Mouse (Mus musculus): ENCODE results near the gene Gm10563. TPM values are rescaled to one million over a fixed set of nuclear protein-coding genes. Genes with fewer than 3 reads are reported as not detected.

The Gm10563 gene
- polyA plus RNA-seq, 1 experiment from 2014 or later, result not detected

DNA sequence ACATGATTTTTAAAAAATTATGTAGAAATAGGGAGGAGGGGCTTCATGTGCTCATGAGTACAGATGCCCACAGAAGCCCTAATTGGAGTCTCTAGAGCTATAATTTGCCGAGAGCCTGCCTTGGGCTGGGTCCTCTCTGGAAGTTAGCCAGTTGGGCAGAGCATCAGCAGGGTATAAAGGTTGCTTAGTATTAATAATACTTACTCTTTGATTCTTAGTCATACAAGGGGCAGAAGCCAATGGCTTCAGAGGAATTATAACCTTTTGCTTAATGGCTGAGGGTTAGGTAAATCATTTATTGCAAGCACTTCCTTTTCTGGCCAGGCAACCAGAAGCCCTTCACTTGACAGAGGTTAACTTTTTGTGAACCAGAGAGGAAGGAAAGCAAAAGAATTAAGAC is 1.7 kb downstream of the Gm10563 start:
- no peaks in the 10 kb centered on the region for H3K9me3 ChIP-seq (ENCODE audit: control insufficient read depth, low read length)
- ATAC-seq (ENCODE audit: low read depth), result no peak
- no peaks in the 10 kb centered on the region for H3K4me1 ChIP-seq (ENCODE audit: control insufficient read depth, insufficient read depth, low read length)
- no peak overlapping the region for H3K27ac ChIP-seq (ENCODE audit: low read depth, low read length)
- no peak overlapping the region for H3K9ac ChIP-seq (replicated peaks; ENCODE audit: low read depth, low read length)
- H3K4me3 ChIP-seq (ENCODE audit: low read depth, low read length), result no peak overlapping the region
- peaks cover 58% of the 10 kb centered on the region for H3K36me3 ChIP-seq (ENCODE audit: control insufficient read depth, insufficient read depth, low read length)
- H3K27me3 ChIP-seq (ENCODE audit: control insufficient read depth, insufficient read depth, low read length), result no peaks in the 10 kb centered on the region
- 97% methylated on average over 1 of the region's 1 CpGs for WGBS
- no peak overlapping the region for H3K4me2 ChIP-seq (ENCODE audit: low read depth, low read length)

DNA sequence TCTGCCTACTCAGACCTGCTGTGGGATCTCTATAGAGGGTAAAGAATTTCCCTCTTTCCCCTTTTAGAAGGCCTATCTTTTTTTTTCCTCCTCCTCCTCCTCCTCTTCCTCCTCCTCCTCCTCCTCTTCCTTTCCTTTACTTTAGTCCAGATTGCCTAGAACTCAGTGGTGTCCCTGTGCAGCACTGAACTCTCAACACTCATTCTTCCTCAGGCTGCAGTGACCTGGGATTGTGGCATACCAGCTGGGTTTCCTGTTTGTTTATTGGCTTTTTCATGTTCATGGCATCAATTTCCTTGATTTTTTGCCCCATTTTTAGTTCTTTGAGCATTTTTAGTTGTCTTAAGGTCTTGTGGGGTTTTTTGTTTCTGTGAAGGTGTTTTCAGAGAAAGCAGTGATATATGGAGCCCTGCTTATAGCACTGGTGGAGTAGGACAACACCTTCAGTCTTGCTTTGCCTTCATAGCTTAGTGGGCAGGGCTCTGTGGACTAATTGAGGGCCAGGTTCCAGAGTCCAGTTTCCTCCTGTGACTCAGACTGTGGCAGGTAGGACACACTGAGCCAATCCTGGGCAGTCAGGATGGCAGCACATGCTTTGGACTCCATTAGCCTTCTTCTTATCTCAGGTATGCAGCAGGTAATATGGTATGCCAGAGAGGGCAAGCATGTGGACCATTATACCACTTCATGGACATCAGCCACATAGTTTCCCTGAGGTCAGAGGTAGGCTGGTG is 9.3 kb downstream of the Gm10563 start:
- no peak overlapping the region for H3K4me2 ChIP-seq (ENCODE audit: low read depth, low read length)
- no peak overlapping the region for H3K4me3 ChIP-seq (ENCODE audit: low read depth, low read length)
- H3K9me3 ChIP-seq (ENCODE audit: control insufficient read depth, low read length), result no peaks in the 10 kb centered on the region
- no peaks in the 10 kb centered on the region for H3K4me1 ChIP-seq (ENCODE audit: control insufficient read depth, insufficient read depth, low read length)
- H3K9ac ChIP-seq (replicated peaks; ENCODE audit: low read depth, low read length), result no peak overlapping the region
- ATAC-seq (ENCODE audit: low read depth), result no peak
- peaks cover 63% of the 10 kb centered on the region for H3K36me3 ChIP-seq (ENCODE audit: control insufficient read depth, insufficient read depth, low read length)
- H3K27ac ChIP-seq (ENCODE audit: low read depth, low read length), result no peak overlapping the region
- no peaks in the 10 kb centered on the region for H3K27me3 ChIP-seq (ENCODE audit: control insufficient read depth, insufficient read depth, low read length)

- Histone ChIP-seq H3K4me1 (ENCODE audit: control insufficient read depth, insufficient read depth, low read length) (peaks cover 3% of the 10 kb centered on the region; the same call in 1 of the 2 replicates), H3K27ac (ENCODE audit: low read depth, low read length) (no peak overlapping the region), H3K36me3 (ENCODE audit: control insufficient read depth, insufficient read depth, low read length) (peaks cover 53% of the 10 kb centered on the region), H3K4me2 (ENCODE audit: low read depth, low read length) (no peak overlapping the region), H3K27me3 (ENCODE audit: control insufficient read depth, insufficient read depth, low read length) (no peaks in the 10 kb centered on the region), H3K4me3 (ENCODE audit: low read depth, low read length) (no peak overlapping the region), H3K9ac (replicated peaks; ENCODE audit: low read depth, low read length) (no peak overlapping the region), H3K9me3 (ENCODE audit: control insufficient read depth, low read length) (no peaks in the 10 kb centered on the region)
- 92% methylated on average over 6 of the region's 6 CpGs for WGBS
- ATAC-seq (ENCODE audit: low read depth), result no peak
Measured at GRCm38 (mm10) chr4:155630267-155630666, 14.9 kb downstream of the Gm10563 start.

DNA sequence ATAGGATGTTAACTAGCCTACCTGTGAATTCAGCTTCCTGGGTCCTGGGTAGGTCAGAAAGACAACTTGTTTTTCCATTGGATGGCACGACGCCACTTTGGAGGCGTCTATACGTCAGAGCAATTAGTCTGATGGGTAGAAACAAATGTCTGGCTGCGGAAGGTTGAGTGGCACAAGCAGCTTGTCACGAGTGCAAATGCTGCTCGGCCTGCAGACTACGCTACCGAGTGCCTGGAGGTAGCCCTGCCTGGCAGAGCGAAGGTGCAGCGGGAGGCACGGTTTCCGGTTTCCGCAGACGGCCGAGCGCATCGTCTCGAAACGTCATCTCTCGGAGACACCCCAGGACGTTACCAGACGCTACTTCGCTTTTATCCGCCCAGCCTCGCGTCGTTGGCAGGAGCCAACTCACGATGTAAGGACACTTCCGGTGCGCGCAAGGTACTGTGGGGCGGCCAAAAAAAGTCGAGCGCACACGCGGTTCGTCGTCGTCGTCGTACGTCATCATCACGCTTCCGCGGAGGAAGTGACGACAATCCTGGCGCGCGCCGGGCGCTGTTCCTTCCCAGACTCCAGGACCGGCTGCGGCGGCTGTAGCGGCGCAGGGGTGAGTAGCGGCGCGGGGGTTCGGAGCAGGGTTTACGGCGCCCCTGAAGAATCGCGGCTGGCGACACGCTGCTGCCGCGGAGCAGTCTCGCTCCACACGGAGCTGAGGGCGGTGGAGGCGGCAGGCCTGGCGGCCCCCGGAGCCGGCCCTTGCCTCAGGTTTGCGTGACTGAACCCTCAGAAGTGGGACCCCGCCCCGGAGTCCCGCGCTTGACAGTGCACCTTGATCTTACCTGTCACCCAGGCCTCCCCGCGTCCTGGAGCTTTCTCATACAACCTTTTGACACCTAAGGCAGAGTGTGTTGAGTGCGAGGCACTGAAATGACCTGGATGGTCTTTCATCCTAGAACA is 20.6 kb downstream of the Gm10563 start, which contains the start of gene Cdk11b:
Gene Cdk11b, plus strand, starts transcription at position 517 of the 954 bp plus-strand sequence.
- H3K9me3 ChIP-seq (ENCODE audit: control insufficient read depth, low read length), result no peaks in the 10 kb centered on the region

GRCm38 (mm10) chr4:155618321-155618720 is 26.9 kb downstream of the Gm10563 start:
- H3K4me3 ChIP-seq (ENCODE audit: low read depth, low read length), result no peak overlapping the region
- peaks cover 60% of the 10 kb centered on the region for H3K36me3 ChIP-seq (ENCODE audit: control insufficient read depth, insufficient read depth, low read length)
- no peak for ATAC-seq (ENCODE audit: low read depth)
- H3K27me3 ChIP-seq (ENCODE audit: control insufficient read depth, insufficient read depth, low read length), result no peaks in the 10 kb centered on the region
- no peaks in the 10 kb centered on the region for H3K9me3 ChIP-seq (ENCODE audit: control insufficient read depth, low read length)
- no peak overlapping the region for H3K4me2 ChIP-seq (ENCODE audit: low read depth, low read length)
- H3K9ac ChIP-seq (replicated peaks; ENCODE audit: low read depth, low read length), result no peak overlapping the region
- H3K27ac ChIP-seq (ENCODE audit: low read depth, low read length), result no peak overlapping the region
- WGBS, result 98% methylated on average over 5 of the region's 5 CpGs
- no peaks in the 10 kb centered on the region; the same call in 1 of the 2 replicates for H3K4me1 ChIP-seq (ENCODE audit: control insufficient read depth, insufficient read depth, low read length)

More for the DNA sequence above, 20.6 kb downstream of the Gm10563 start, which contains the start of gene Cdk11b:
- Histone ChIP-seq H3K4me3 (ENCODE audit: low read depth, low read length) (peak within 1 kb of the TSS; percentile 76), H3K4me2 (ENCODE audit: low read depth, low read length) (peak within 1 kb of the TSS; percentile 78), H3K27ac (ENCODE audit: low read depth, low read length) (peak within 1 kb of the TSS; percentile 95), H3K4me1 (ENCODE audit: control insufficient read depth, insufficient read depth, low read length) (peaks cover 10% of the 10 kb centered on the region; the same call in 1 of the 2 replicates), H3K9ac (replicated peaks; ENCODE audit: low read depth, low read length) (peak within 1 kb of the TSS; percentile 69), H3K36me3 (ENCODE audit: control insufficient read depth, insufficient read depth, low read length) (peaks cover 26% of the 10 kb centered on the region; the same call in 1 of the 2 replicates), H3K27me3 (ENCODE audit: control insufficient read depth, insufficient read depth, low read length) (no peaks in the 10 kb centered on the region)
- peak; percentile 100 for ATAC-seq (ENCODE audit: low read depth)
- WGBS, result under 1% methylated on average over 84 of the region's 84 CpGs

- H3K27me3 ChIP-seq (ENCODE audit: control insufficient read depth, insufficient read depth, low read length), result no peaks in the 10 kb centered on the region
- WGBS, result 94% methylated on average over 3 of the region's 3 CpGs
- H3K4me1 ChIP-seq (ENCODE audit: control insufficient read depth, insufficient read depth, low read length), result no peaks in the 10 kb centered on the region
- H3K4me2 ChIP-seq (ENCODE audit: low read depth, low read length), result no peak overlapping the region
- no peak overlapping the region for H3K9ac ChIP-seq (replicated peaks; ENCODE audit: low read depth, low read length)
- no peak for ATAC-seq (ENCODE audit: low read depth)
- H3K27ac ChIP-seq (ENCODE audit: low read depth, low read length), result no peak overlapping the region
- no peaks in the 10 kb centered on the region for H3K9me3 ChIP-seq (ENCODE audit: control insufficient read depth, low read length)
- H3K36me3 ChIP-seq (ENCODE audit: control insufficient read depth, insufficient read depth, low read length), result peaks cover 65% of the 10 kb centered on the region
- H3K4me3 ChIP-seq (ENCODE audit: low read depth, low read length), result no peak overlapping the region
Measured at GRCm38 (mm10) chr4:155613264-155613663, 31.9 kb downstream of the Gm10563 start.

- no peak overlapping the region for H3K4me2 ChIP-seq (ENCODE audit: low read depth, low read length)
- no peak overlapping the region for H3K27ac ChIP-seq (ENCODE audit: low read depth, low read length)
- H3K4me3 ChIP-seq (ENCODE audit: low read depth, low read length), result no peak overlapping the region
- H3K9ac ChIP-seq (replicated peaks; ENCODE audit: low read depth, low read length), result no peak overlapping the region
- WGBS, result 93% methylated on average over 3 of the region's 3 CpGs
- no peaks in the 10 kb centered on the region for H3K27me3 ChIP-seq (ENCODE audit: control insufficient read depth, insufficient read depth, low read length)
- no peaks in the 10 kb centered on the region for H3K9me3 ChIP-seq (ENCODE audit: control insufficient read depth, low read length)
- peaks cover 56% of the 10 kb centered on the region for H3K36me3 ChIP-seq (ENCODE audit: control insufficient read depth, insufficient read depth, low read length)
- ATAC-seq (ENCODE audit: low read depth), result no peak
- H3K4me1 ChIP-seq (ENCODE audit: control insufficient read depth, insufficient read depth, low read length), result no peaks in the 10 kb centered on the region
Measured at GRCm38 (mm10) chr4:155611860-155612259, 33.3 kb downstream of the Gm10563 start.

GRCm38 (mm10) chr4:155606825-155607224 is 38.4 kb downstream of the Gm10563 start:
- WGBS, result 71% methylated on average over 2 of the region's 2 CpGs
- no peak overlapping the region for H3K4me2 ChIP-seq (ENCODE audit: low read depth, low read length)
- peaks cover 5% of the 10 kb centered on the region for H3K4me1 ChIP-seq (ENCODE audit: control insufficient read depth, insufficient read depth, low read length)
- peaks cover 18% of the 10 kb centered on the region for H3K36me3 ChIP-seq (ENCODE audit: control insufficient read depth, insufficient read depth, low read length)
- no peak overlapping the region for H3K4me3 ChIP-seq (ENCODE audit: low read depth, low read length)
- no peak overlapping the region for H3K27ac ChIP-seq (ENCODE audit: low read depth, low read length)
- no peaks in the 10 kb centered on the region for H3K9me3 ChIP-seq (ENCODE audit: control insufficient read depth, low read length)
- no peaks in the 10 kb centered on the region; the same call in 1 of the 2 replicates for H3K27me3 ChIP-seq (ENCODE audit: control insufficient read depth, insufficient read depth, low read length)
- H3K9ac ChIP-seq (replicated peaks; ENCODE audit: low read depth, low read length), result no peak overlapping the region
- ATAC-seq (ENCODE audit: low read depth), result no peak
